Mouse (Mus musculus) spleen, adult 2 months (tissue): ENCODE results near the gene Taf6l.

Experiments used
- CTCF ChIP-seq: fragments of 200-500 bp; IDR thresholded peaks from 2 replicates; pipeline ENCODE4 v1.5.1; 2011; ENCODE audit warnings: mild to moderate bottlenecking, inconsistent platforms; ENCODE audit not compliant: insufficient read depth, insufficient read length, insufficient replicate concordance; ENCODE audit errors: extremely low read depth
- POLR2A ChIP-seq: fragments of 200-500 bp; IDR thresholded peaks from 2 replicates; pipeline ENCODE4 v1.6.1; 2011; ENCODE audit warnings: low read depth, low read length, inconsistent platforms

GRCm38 (mm10) chr19:8822696-8823095 lies 36.5 kb upstream of the Taf6l start:
- TF ChIP-seq POLR2A = no peak
- no peak for TF ChIP-seq CTCF
